Mouse (Mus musculus) brain, embryonic 18.5 days (tissue): ENCODE measurements around the gene Gatad2b.
"Not testable (repeated sequence)": the region's sequence is repeated elsewhere in the genome, so short reads cannot be mapped to it uniquely, and the experiment has no call there.

ENCODE experiments used
- DNase-seq: peaks from one replicate; pipeline ENCODE4 v3.0.0-alpha.2; 2012; ENCODE audit warnings: low read depth, low spot score

Gatad2b gene

GRCm38 (mm10) chr3:90313367-90313766 is 20.4 kb downstream of the Gatad2b start:
- DNase-seq = no peak

- DNase-seq = no peak
Observed at GRCm38 (mm10) chr3:90314241-90314640, 21.3 kb downstream of the Gatad2b start.

- peak; percentile 10 for DNase-seq
Observed at GRCm38 (mm10) chr3:90322289-90322688, 29.3 kb downstream of the Gatad2b start.

- DNase-seq = peak; percentile 85
Observed at GRCm38 (mm10) chr3:90323119-90323518, 30.1 kb downstream of the Gatad2b start.

GRCm38 (mm10) chr3:90332485-90332884 is 39.5 kb downstream of the Gatad2b start:
- DNase-seq = no peak

GRCm38 (mm10) chr3:90335517-90335916 is 42.5 kb downstream of the Gatad2b start:
- no peak for DNase-seq

- DNase-seq = no peak
Observed at GRCm38 (mm10) chr3:90338190-90338589, 45.2 kb downstream of the Gatad2b start.

GRCm38 (mm10) chr3:90340177-90340576 is 47.2 kb downstream of the Gatad2b start:
- DNase-seq = no peak

GRCm38 (mm10) chr3:90342853-90343252 is 49.9 kb downstream of the Gatad2b start:
- not testable (repeated sequence) for DNase-seq

- DNase-seq = no peak
Observed at GRCm38 (mm10) chr3:90347847-90348246, 54.9 kb downstream of the Gatad2b start.

- DNase-seq = no peak
Observed at GRCm38 (mm10) chr3:90357959-90358358, 65.0 kb downstream of the Gatad2b start.

- DNase-seq = no peak
Observed at GRCm38 (mm10) chr3:90359230-90359629, 66.3 kb downstream of the Gatad2b start.

- DNase-seq = no peak
Observed at GRCm38 (mm10) chr3:90361476-90361875, 68.5 kb downstream of the Gatad2b start.

- DNase-seq = no peak
Observed at GRCm38 (mm10) chr3:90362346-90362745, 69.4 kb downstream of the Gatad2b start.

- DNase-seq = no peak
Observed at GRCm38 (mm10) chr3:90367001-90367632, 74.1 kb downstream of the Gatad2b start.

- no peak for DNase-seq
Observed at GRCm38 (mm10) chr3:90369041-90369440, 76.1 kb downstream of the Gatad2b start.

GRCm38 (mm10) chr3:90371857-90372256 is 78.9 kb downstream of the Gatad2b start:
- no peak for DNase-seq

- DNase-seq = no peak
Observed at GRCm38 (mm10) chr3:90372817-90373216, 79.8 kb downstream of the Gatad2b start.

- DNase-seq = peak; percentile 64
Observed at GRCm38 (mm10) chr3:90373432-90374028, 80.6 kb downstream of the Gatad2b start.

- DNase-seq = no peak
Observed at GRCm38 (mm10) chr3:90374368-90374767, 81.4 kb downstream of the Gatad2b start.

- no peak for DNase-seq
Observed at GRCm38 (mm10) chr3:90375562-90376246, 82.7 kb downstream of the Gatad2b start.

GRCm38 (mm10) chr3:90376247-90376585 is 83.2 kb downstream of the Gatad2b start:
- no peak for DNase-seq

- DNase-seq = no peak
Observed at GRCm38 (mm10) chr3:90378496-90378895, 85.5 kb downstream of the Gatad2b start.
